Mouse (Mus musculus) liver, adult (tissue): ENCODE measurements around the gene Nup54.

Source experiments
- GATA4 ChIP-seq: IDR thresholded peaks from 2 replicates; pipeline ENCODE4 v1.6.1; 2014; ENCODE audit warnings: mild to moderate bottlenecking, low read length; ENCODE audit not compliant: insufficient replicate concordance

The Nup54 gene

GRCm38 (mm10) chr5:92435025-92435584 lies at the start of gene Nup54:
Nup54 (minus strand) TSS chr5:92435219.
- peak; percentile 66; the same call in 1 of the 2 replicates for TF ChIP-seq GATA4

DNA sequence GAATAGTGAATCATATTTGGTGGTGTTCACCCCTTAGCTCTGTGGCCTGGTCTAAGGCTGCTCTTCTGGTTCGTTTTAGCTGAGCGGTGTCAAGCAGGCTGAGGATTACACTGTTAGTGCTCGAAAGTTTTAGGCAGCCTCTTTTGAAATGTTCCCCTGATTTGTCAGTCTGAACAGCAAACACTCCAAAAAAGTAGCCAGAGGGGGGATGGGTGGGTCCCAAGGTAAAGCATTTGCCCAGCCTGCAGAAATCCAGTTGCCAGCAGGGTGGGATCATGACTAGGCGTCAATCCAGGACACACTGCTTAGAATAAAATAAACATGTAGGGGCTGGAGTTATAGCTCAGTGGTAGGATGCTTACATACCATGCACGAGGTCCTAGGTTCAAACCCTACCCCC lies 37.8 kb upstream of the Nup54 start:
- TF ChIP-seq GATA4 = no peak

DNA sequence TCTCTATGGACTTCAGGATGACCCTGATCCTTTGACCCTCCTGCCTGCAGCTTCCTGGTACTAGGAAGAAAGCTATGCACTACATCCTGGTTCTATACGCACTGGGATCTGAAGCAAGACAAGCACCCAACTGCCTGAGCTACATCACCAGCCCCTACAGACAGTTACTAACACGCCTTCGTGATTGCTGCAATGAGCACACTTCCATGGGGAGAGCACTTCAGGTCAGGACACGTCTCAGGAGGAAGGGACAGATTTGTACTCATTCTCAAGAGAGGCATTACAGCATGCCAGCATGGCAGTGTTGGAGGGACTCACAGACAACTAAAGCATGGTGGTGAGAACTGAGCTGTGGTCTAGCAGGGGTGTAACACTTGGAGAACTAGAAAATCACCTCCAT lies 36.5 kb upstream of the Nup54 start:
- no peak for TF ChIP-seq GATA4

- no peak for TF ChIP-seq GATA4
These were observed 34.4 kb upstream of the Nup54 start for GRCm38 (mm10) chr5:92469201-92470130.

- no peak for TF ChIP-seq GATA4
These were observed 33.2 kb upstream of the Nup54 start for GRCm38 (mm10) chr5:92468234-92468633.

DNA sequence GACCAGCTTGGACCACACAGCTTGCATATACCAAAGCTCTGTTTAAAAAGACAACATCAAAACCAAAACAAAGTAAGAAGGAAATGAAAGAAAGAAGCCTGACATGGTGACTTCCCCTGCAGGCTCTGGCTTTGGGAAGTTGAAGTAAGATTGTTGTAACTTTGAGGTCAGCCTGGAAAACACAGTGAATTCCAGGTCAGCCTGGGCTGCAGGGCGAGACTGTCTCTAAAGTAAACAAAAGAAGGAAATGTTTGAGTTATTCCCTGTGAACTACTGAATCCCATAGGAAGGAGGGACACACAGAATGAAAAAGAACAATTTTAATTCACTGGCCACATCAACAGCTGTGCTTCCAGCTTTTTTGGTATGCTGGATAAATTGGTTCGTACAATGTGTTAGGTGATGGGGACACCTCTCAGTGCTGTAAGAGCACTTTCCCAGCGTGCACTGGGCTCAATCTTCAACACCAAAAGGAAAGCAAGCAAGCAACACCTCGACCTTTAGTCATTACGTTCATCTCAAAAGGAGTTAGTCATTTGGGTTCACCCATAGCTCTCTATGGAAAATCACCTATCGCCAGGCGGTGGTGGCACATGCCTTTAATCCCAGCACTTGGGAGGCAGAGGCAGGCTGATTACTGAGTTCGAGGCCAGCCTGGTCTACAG lies 32.2 kb upstream of the Nup54 start:
- no peak for TF ChIP-seq GATA4

- no peak for TF ChIP-seq GATA4
These were observed 30.5 kb upstream of the Nup54 start for GRCm38 (mm10) chr5:92465511-92465910.

- no peak for TF ChIP-seq GATA4
These were observed 26.3 kb upstream of the Nup54 start for GRCm38 (mm10) chr5:92461321-92461720.

DNA sequence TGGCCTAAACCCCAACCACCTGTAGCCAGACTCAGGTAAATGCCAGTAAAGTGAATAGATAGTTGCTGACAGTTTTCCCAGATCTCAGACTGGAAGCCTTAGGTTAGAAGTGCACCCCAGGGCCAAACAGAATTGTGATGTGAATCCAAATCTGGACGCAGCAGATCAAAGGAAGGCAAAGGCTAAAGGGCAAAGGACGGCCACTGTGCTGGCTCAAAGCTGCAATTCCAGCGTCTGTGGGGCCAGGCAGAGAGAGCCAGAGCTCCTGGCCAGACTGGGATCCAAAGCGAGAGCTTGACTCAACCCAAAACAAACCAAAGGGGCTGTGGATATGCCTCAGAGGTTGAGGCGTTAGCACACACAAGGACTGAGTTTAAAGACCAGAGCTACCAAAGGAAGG lies 23.7 kb upstream of the Nup54 start:
- TF ChIP-seq GATA4 = peak; percentile 13; the same call in 1 of the 2 replicates

DNA sequence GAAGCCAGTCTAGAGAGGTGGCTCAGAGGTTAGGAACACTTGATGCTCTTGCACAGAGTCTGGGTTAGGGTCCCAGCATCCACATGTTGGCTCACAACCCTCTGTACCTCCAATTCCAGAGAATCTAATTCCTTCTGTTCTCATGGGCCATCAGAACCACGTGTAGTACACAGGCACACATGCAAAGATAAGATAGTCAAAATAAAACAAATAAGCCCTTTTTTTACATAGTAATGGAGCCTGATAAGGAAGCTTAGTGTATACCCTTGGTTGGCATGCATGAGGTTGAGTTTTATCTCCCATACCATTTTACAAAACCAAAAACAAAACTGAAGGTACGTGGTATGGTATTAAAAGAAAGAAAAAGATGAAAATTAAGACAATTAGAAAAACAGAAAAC lies 22.4 kb upstream of the Nup54 start:
- no peak for TF ChIP-seq GATA4

GRCm38 (mm10) chr5:92452876-92453275 lies 17.9 kb upstream of the Nup54 start:
- no peak for TF ChIP-seq GATA4

GRCm38 (mm10) chr5:92446736-92447135 lies 11.7 kb upstream of the Nup54 start:
- TF ChIP-seq GATA4 = no peak

DNA sequence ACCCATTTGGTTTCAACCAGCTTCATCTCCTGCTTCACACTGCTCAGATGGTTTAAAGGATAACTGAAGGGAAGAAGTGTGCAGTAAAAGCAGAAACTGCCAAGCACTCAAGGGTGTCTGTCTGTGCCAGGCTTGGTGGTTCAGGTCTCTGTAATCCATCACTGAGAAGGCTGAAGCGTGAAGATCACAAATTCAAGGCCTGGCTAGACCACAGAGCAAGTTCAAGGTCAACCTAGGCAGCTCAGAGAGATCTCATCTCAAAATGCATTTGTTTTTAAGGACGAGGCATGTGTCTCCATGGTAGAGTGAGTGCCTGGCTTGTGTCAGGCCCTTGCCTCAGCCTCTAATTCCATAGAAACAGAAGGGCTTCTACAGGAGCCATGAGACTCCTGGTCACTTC lies 10.0 kb upstream of the Nup54 start:
- no peak for TF ChIP-seq GATA4

DNA sequence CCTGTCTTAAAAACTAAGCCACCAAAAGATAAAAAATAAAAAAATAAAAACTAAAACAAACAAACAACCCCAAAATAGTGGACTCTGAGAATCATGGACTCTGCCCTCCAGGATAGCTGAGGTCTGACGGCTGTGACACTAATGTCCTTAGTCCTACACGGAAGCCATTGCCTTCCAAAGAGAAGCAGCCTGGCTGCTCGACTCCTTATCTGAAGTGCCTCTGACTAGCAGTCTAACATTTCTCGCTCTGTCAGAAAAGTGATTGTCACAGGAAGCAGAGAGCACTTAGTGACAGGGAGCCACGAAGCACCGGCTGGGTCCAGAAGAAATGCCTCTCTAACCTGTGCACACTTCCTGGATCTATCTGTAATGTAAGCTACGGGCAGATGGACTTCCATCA lies 7.9 kb upstream of the Nup54 start:
- no peak for TF ChIP-seq GATA4

DNA sequence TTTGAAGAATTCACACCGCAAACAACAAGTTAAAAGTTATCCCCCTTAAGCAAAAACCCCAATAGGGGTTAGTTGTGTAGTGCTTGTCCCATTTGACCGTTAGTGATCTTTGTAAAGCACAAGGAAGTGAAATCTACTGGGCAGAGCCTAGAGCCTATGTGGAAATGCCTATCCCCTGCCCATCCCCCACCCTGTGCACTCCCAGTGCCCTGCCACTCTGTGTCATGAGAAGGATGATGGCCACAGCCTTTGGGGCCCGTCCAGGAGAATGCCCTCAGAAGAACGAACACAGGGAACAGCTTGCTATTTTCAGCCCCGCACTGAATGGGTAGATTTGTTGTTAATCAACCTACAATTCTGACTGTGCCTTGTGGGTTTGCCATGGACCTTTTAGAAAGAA lies 6.5 kb upstream of the Nup54 start:
- no peak for TF ChIP-seq GATA4

DNA sequence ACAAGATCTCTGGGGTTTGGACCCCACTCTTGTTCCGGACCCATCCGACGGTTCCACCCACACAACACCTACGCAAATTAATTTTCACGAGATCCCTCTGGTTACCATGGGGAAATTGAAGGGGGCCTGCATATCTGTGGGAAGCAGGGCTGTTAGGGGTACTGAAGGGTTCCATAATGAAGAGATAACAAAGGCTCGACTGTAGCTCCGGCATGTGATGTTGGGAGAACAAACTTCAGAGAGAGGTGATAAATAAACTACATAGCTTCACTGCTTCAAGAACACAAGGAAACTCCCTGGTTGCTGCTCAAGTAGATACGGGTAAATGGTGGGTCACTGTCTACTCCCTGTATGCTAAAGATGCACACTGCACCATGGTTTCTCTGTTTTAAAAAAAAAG lies 3.5 kb upstream of the Nup54 start:
- TF ChIP-seq GATA4 = no peak
